Mouse (Mus musculus) lung, adult 18-20 months (tissue): ENCODE measurements around the gene Hoxa10.
A peak's percentile ranks its signal among the peaks of the same experiment; 100 is the strongest.

Source experiments
- DNase-seq, 2 experiments: peaks; one replicate each; pipeline ENCODE4 v3.0.0; 2022; ENCODE audit warnings: mixed read lengths in 2 of 2

Gene Hoxa10

DNA sequence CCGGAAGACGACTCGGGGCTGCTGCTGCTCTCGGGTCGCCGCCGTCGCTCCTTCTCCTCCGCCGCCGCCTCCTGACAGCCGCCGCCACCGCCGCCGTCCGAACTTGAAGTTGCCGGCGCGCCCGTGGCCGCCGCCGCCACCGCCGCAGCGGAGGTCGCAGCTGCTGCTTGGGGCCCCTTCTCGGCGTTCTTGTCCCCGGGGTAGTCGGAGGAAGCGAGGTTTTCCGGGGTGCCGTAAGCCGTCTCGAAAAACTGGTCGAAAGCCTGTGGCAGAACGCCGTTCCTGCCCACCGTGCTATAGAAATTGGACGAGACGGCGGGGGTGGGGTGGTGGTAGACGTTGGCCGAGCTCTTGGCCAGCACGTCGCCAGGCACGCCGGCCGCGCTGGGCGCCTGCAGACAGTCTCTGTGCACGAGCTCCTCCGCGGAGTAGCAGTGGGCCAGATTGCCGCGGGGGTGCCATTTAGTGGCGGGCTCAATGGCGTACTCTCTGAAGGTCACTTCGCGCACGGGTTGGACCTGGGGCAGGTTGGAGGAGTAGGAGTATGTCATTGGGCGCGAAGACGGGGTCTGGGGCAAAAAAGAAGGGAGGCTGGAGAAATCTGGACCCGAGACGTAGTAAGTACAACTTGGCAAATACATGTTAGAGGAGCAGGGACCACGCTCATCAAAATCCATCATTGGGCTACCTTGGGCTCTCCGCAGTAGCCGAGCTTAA lies 4.5 kb upstream of the Hoxa10 start:
- DNase-seq = peak in 1 of 2 experiments; percentile 2

DNA sequence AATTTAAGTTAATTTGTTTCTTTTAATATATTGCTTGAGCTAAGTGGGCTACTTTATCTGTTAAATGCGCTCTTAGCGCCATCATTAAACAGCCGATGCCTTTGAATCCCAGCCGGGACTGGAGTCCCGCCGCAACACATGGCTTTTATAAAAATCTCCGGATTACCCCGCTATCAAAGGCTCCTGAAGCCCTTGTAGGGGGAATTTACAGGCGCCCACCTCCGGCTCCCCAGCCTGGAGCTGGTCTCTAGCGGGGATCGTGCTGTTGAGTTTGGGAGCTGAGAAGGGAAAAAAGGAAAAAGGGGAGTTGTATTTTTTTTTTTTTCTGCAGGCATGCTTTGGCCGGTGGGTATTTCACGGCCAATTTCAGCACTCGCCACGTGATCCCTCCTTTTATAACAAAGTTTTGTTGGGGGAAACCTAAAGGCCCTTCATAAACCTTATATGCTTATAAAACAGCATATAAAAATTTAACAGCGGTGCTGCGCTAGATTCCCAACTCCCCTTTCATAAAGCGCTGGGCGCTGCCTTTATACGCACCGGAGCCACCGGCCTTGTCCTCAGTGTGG lies 3.9 kb upstream of the Hoxa10 start:
- DNase-seq = no peak

DNA sequence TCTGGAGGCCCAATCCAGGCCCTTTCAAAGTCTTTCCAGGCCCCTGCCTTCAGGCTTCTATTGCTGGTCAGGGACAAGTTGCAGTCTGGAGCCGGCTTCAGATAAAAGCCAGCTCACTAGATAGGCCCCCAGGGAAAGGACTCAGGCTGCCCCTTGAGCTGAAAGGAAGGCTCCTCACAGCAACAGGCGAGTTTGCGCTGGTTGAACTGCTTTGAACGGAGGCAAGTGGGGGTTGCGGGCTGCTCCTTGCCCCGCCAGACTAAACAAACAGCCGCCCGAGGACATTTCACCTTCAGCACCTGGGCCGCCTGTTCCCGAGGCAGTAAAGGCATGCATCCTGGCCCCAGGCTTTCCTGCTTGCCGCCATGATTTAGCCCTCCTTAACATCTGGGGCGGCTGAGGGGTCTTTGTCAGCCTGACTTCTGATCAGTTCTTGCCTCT lies 3.0 kb upstream of the Hoxa10 start:
- DNase-seq = no peak

DNA sequence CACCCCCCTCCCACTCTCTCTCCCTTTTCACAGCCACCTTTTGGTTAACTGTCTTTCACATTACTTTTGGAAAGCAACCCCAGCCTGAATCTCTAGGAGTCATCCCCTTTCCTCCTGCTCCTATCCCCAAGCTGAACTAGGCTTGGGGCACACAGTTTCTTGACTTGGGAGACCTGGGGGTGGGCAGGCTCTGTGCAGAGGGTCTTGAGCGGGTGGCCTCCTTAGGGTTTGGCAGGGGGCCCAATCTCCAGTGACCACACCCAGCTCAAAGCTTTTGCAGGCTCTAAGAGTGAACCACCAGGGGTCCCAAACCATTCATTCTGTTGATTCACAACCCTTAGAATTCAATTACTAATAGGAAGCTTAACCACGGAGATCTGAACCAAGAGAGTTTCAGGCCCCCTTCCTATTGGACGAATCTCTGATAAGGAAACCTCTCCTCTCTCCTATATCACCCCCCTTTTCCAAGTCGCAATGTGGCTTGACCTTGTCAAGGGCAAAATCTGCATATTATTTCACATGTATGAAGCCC lies 2.2 kb upstream of the Hoxa10 start:
- no peak for DNase-seq

DNA sequence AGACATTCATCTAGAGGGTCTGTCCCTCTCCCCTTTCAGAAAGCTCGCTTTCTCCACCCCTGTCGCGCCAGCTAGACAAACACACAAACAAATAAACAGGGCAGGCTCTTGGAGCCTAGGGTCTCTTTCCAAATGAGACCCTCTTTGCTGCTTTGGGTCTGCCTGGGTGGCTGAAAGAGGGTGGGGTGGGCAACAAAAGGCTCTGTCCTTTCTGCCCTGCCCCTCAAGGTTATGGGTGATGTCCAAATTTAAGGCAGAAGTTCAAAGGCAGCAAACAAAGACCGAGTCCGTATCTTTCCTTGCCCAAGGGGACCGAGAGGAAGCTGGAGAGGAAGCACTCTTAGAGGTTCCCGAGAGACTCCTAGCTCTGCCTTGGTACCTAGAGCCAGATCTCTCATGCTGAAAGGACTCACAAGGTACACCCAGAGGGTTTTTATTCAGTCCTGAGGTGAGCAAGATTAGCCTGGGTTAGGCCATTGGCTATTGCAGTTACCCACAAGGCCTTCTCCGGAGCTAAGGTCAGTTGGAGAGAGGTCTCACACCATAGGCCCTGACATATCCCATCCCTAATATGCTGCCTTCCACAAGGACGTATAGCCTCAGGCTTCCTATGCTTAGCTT lies 457 bp upstream of the Hoxa10 start:
- no peak for DNase-seq

DNA sequence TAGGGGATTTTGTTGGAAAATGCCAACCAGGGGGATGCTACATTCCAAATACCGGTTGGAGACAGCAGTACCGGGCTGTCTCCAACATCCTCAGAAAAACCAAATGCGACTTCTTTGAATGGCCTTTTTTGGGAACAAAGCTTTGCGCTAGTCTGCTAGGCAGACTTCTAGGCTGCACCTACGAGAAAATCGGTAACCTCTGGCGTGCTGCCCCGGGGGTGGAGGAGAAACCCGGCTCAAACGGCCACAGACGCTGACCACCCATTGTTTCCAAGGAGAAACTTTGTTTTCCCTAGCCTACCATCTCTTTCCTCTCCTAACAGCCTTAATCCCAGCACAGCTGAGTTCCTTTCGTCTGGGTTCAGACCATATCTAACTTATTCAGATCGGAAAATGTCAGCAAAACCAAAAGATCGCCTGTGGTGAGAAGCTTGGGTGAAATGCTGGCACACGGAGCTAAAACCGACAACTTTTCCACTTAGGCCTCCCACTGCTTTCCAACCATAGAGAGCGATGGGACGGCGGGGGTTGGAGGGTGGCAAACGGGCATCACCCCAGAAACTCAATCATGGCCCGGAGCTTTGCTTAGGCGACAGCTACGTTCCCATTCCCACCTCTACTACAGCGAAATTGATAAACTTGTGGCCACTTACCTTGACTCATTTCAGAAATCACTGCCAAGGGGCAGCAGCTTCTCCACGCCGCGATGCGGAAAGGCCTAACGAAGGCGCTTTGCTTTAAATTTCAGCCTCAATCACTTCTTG lies 847 bp downstream of the Hoxa10 start:
- no peak for DNase-seq

DNA sequence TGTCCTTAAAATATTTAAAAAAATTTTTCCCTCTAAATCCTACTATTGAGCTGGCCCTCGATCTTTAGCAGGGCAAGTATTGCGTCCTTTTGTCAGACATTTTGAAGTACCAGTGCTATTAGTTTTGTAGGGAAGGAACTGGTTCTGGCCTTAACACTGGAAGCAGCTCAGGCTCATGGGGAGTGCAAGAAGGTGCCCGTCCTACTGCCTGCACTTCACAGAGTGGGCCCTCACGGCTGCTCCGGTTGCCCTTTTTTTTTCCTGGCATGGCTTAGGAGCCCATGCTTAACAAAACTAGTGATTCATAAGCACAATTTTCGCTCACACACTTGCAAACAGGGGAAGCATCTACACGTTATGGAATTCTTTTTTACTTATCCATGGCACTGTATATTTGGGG lies 1.7 kb downstream of the Hoxa10 start:
- DNase-seq = no peak

DNA sequence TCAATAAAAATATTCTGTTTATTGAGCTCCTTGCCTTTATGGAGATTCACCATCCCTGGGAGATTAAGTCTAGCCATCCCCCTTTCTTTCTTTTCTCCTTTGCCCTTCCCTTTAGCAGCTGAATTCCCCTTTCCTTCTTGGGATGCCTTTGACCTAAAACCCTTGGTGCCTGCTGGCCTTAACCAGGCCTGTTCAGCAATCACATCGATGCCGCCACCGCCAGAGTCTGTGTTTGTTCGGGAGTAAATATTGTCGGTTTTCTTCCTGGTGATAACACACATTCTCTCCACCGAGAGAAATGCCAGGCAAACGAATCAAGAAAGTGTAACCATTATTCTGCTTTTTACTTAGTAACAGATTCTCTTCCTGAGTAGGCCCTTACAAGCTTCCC lies 2.5 kb downstream of the Hoxa10 start:
- no peak for DNase-seq

DNA sequence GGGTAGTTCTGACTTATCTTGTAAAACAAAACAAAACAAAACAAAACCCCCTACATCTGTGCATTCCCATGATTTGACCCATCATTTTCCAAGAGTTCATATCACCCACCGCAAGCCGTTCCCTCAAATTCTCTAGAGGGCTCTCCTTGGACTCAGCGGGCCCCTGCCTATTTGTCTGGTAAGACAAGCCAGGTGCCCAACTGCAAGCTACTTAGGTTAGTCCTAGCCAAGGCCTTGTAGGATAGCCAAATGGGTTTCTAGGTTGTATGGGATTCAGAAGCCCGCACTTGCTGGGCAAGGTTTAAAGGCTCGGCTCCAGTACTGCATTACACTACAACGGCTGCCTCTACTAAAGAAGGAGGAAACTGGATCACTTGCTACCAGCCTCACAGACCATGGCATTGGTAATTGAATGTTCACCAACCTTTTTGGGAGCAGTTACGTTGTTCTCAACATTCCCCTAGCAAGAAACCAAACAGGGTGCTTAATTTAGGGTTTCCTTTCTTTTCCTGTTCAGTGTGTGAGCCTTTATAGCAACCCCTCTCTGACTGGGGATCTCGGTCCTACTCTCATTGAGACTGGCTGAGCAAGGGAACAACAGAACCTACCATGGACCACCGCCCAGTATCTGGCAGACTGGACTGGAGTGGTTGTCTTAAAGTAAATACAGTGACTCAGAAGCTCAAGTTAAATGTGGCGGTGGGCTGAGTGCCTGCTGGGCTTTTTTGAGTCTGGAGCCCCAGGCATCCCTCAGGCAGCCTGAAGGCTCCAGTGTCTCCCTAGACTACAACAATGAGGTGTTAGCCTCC lies 3.1 kb downstream of the Hoxa10 start:
- DNase-seq = no peak

DNA sequence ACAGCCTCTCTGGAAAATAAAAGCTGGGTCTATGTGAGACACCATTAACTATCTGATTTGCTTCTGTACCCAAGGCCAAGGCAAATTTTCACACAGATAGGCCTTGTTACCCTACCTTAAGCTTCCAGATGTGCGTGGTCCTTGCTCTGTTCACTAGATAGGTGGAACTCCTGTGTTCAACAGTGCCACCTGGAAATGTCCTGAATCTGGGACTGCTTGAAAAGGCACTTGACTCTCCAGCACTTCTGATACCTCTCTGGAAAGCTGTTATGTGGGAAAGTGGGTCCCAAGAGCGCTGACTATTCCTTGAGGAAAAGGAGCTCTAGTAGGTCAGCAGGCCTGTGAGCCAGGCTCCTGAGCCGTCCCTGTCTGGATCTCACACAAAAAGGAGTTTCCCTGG lies 3.8 kb downstream of the Hoxa10 start:
- no peak for DNase-seq

DNA sequence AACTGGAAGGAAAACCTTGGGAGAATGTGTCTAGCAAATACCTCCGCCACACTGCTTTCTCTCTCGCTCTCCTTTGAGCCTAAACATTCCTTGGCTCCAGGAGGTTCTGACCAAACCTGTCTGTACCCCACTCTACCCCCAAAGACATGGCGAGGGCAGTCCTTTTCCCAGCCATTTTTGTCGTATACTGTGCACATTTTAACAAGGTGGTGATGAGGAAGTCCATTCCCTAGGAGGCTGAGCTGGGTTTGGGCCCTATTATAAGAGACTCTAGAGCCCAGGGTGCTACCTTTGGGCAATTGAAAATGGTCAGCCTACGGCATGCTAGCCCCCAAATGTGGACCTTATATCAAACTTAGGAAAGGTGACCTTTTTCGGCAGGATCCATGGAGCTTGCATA lies 4.8 kb downstream of the Hoxa10 start:
- no peak for DNase-seq

DNA sequence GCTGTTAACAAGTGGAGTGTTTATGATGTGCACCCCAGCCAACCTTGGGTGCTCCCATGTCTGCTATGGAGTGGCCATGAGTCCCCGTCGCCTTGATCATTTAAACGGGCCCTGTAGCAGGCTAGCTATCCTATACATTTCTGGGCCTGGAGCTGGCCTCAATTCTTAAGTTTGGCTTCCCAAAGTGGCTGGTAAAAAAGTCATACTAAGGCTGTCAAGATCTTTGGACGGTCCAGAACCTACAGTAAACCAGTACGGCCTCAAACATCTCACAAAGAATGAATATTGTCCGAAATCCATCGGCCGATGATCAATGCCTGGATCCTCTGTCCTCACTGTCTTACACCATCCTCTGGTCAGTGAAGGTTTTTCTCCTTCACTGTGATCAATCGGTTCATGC lies 5.4 kb downstream of the Hoxa10 start:
- no peak for DNase-seq

DNA sequence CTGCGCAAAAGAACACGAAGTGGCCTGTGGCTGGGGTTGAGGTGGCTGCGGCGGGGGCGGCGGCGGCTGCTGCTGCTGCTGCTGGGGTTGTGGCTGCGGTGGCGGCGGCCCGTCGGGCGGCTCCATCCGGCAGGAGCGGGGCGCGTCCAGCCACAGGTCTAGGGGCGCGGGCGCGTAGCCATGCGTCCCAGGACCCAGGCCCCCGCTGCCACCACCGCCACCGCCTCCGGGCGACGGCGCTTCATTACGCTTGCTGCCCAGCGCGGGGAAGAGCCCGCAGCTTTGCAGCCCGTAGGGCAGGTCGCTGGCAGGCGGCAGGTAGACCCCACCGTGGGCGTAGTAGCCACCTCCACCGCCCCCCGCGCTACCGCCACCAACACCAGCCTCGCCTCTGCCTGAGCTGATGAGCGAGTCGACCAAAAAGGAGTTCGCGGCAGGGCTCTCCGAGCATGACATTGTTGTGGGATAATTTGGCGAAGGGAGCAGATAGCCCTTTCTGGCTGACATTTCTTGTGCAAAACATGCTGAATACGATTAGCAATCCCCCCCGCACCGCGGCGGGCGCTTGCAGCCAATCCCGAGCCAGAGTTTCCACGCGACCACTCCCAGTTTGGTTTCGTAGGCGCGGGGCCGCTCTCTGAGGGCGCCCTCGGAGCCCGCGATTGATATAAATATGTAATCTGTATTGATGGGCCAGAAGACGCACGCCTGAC lies 6.1 kb downstream of the Hoxa10 start:
- no peak for DNase-seq

DNA sequence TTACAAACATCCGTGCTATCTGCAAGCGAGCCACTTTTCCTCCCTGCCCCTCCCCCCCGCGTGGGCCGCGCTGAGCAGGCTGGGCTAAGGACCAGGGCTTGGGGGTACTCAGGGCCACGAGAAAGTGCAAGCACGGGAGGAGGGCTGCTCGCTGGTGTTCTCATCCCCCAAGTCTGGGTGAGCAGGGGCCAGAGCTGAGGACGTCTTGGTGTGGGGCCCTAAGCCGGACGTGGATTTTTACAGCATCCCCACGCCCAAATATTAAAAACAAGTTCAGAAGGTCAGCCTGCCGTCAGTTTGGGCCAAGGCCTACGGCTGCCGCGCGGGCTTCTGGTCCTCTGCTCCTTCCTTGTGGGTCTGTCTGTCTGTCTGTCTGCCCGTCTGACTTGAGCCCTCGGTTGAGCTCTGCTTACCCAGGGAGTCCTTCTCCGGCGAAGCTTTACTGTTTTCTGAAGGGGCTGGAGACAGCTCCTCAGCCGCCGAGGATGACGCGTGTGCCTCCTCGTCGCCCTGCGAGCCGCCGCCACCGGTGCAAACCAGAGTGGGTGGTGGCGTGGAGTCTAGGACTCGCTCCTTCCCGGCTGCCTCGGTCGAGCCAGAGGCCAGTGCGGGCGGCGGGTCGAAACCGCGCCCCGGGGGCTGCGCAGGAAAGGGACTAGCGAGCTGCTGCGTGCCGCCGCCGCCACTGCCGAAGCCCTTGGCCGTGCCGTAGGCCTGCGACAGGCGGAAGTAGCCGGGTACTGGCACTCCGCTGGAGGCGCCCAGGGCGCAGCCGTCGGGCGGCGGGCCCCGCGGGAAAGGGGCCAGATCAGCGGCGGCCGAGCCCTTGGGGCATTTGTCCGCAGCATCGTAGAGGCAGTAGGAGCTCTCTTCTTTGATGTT lies 6.9 kb downstream of the Hoxa10 start:
- DNase-seq = no peak

DNA sequence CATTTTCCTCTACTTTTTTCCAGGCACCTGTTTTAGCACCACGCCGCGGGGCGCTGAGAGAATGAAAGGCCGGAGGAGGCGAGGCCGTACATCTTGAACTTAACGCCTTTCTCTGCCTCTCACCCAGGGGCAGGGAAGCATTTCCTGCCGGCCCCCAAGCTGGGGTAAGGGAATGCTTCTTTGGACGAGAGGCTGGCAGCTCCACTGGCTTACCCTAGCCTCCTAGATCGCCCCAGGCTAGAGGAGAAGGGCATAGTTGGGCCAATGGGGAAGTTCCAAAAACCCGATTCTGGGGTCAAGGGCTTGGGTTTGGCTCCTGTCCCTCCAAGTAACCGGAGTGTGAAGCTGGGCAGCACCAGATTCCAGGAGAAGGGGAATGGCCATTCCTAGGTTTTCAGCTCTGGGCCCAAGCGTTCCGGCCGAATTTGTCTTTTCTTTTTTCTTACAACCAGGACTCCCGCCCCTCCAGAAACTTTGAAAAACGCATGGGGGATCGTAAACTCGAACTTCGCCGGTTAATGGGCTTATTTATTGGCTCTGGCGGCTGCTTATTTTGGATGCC lies 7.6 kb downstream of the Hoxa10 start:
- no peak for DNase-seq

DNA sequence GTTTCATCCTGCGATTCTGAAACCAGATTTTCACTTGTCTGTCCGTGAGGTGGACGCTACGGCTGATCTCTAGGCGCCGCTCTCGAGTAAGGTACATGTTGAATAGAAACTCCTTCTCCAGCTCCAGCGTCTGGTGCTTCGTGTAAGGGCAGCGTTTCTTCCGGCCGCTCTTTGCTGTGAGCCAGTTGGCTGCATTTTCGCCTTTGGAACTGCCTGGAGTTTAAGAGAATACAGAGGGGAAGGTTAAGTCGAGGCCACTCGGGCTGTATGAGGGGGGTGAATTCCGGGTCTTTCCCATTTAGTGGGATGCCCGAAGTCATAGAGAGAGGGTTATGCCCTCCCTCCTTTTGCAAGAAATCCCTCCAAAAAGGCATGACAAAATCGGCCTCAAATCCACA lies 8.1 kb downstream of the Hoxa10 start:
- DNase-seq = no peak

DNA sequence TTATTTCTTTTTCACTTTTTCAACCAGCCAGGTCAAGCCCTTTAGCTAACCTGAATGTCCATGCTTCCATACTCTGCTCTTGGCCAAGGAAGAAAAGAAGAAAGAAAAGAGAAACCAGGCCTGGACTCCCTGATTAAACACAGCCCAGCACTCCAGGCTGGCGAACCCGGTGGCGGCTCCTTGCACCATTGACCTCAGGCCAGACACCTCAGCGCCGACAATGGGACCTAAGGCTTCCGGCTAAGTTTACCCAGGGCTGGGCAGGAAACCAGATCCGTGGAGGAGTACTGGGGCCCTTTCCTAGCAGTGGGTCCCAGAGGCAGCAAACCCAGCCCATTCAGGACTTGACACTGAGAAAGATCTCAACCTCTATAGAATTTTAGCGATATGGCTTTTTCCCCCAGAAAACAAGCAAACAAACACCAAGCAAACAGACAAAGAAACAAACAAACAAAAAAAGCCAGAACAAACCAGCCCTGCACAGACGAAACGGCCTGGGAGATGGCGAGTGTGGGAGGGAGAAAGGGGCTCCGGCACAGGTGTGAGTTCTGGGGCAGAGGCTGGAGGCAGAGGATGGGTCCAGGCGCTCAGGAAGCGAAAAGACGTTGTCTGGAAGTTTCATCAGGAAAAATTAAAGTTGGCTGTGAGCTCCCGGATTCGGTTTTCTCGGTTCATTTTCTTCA lies 8.6 kb downstream of the Hoxa10 start:
- no peak for DNase-seq

DNA sequence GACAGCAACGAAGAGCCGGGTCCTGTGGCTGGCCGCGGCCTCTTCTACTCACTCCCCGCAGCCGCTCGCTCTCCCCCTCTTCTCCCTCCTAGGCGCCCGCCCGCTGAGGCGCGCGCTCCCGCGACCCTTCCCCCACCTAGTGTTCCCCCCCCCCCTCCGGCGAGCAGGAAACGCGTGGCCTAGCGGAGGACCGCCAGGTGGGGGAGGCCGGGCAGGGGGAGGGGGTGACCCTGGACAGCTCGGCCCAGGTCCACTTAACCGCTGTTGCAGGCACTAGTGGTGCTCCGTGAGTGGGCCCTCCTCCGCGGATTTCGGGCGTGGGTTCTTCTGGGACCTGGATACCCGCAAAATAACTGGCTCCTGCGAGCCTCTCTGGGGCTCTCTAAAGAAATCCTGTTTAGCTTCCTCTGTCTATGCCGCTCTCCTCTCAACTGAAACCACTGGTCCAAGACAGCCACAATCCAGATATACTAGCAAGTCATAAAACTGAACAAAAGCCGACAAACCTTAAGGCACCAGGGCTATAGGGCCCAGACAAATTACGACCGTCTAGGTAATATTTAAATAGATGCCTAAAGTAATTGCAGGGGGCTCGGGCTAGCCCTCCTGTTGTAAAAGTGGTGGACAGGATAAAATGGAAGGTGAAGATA lies 10.0 kb downstream of the Hoxa10 start, which contains the start of gene Hoxa9:
TSS of gene Hoxa9 (minus strand) at position 574 of the 650 bp plus-strand sequence.
- DNase-seq = no peak
